Mouse (Mus musculus) erythroblast, adult 5-6 weeks (primary cell): ENCODE results near the gene Fig4. TPM values are rescaled to one million over a fixed set of nuclear protein-coding genes. Genes with fewer than 3 reads are reported as not detected.

Experiments used
- ATAC-seq: replicated peaks from 2 replicates; pipeline ENCODE4 v1.8.0; 2016; ENCODE audit warnings: moderate number of reproducible peaks, mild to moderate bottlenecking, moderate TSS enrichment, inconsistent platforms; ENCODE audit not compliant: poor library complexity, low FRiP score, severe bottlenecking
- total RNA-seq, 2 experiments: library from RNA; stranded (forward) in 1 of 2; stranded (reverse) in 1 of 2; fragments of 150-400 nt in 1 of 2; fragments of 200-764, 138-1000 nt in 1 of 2; gene quantifications; 2 replicates each; pipeline versions ENCODE4 v1.2.3 to v1.2.4; 2015 to 2017; ENCODE audit warnings: low replicate concordance in 2 of 2

Gene Fig4
- total RNA-seq, 2 experiments from 2014 or later: 17.9 to 25.4 TPM

DNA sequence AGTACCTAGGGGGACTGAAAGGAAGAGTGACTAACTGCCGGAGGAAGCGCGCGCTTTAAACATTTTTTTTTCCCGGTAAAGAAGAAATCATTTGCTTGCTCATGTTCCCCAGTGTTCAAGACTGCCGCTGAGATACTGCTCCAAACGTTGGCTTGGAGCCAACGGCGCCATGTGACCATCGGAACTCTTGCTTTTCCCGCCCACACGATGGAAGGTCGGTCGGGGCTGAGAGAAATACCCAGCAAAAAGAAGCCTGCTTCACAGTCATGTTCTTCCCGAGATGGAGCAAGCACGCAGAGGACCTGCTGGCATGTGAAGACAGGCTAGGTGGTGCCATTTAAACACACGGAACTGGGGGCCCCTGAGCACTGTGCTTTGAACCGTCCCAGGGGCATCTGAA is 151.6 kb downstream of the Fig4 start:
- 0 out of 2 replicates have a peak, but pooled peaks have one; percentile 11 for ATAC-seq

- ATAC-seq: no peak
Observed at GRCm38 (mm10) chr10:41151021-41151420, 152.0 kb downstream of the Fig4 start.

DNA sequence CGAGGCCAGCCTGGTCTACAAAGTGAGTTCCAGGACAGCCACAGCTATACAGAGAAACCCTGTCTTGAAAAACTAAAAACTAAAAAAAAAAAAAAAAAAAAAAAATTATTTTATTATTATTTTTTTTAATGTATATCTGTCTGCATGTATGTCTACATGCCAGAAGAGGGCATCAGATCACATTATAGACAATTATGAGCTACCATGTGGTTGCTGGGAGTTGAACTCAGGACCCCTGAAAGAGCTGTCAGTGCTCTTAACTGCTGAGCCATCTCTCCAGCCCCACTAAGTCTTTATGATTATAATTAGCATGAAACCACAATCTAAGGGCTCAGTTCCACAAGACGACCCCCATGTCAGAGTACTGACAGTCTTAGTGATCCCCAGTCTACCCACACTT is 152.6 kb downstream of the Fig4 start:
- ATAC-seq: no peak

GRCm38 (mm10) chr10:41149307-41149706 is 153.8 kb downstream of the Fig4 start:
- ATAC-seq: peak; percentile 68

GRCm38 (mm10) chr10:41146141-41146540 is 156.9 kb downstream of the Fig4 start:
- ATAC-seq: no peak

Other genes with a start within 250 kb of the Fig4 start
- gene Gpr6, start 231.0 kb downstream of the Fig4 start, total RNA-seq (2015; ENCODE audit: low replicate concordance): not detected in 2 replicates
- not detected in 2 replicates for gene Gpr6, start 231.0 kb downstream of the Fig4 start, total RNA-seq (2017; ENCODE audit: low replicate concordance)
- gene Ak9, start 720 bp upstream of the Fig4 start, total RNA-seq (2015; ENCODE audit: low replicate concordance): not detected in 2 replicates
- 0.17 TPM in 1 of 2 replicates, not detected in the other for gene Ak9, start 720 bp upstream of the Fig4 start, total RNA-seq (2017; ENCODE audit: low replicate concordance)
- 2.9 and 6.9 TPM in 2 replicates for gene Zbtb24, start 147.1 kb upstream of the Fig4 start, total RNA-seq (2015; ENCODE audit: low replicate concordance)
- 8.5 and 9.2 TPM in 2 replicates for gene Zbtb24, start 147.1 kb upstream of the Fig4 start, total RNA-seq (2017; ENCODE audit: low replicate concordance)
- 4.6 and 8.8 TPM in 2 replicates for gene Mical1, start 173.1 kb upstream of the Fig4 start, total RNA-seq (2015; ENCODE audit: low replicate concordance)
- 6.8 and 8.9 TPM in 2 replicates for gene Mical1, start 173.1 kb upstream of the Fig4 start, total RNA-seq (2017; ENCODE audit: low replicate concordance)
- gene Smpd2, start 187.1 kb upstream of the Fig4 start, total RNA-seq (2015; ENCODE audit: low replicate concordance): 2.1 and 2.5 TPM in 2 replicates
- 0.85 and 1.5 TPM in 2 replicates for gene Smpd2, start 187.1 kb upstream of the Fig4 start, total RNA-seq (2017; ENCODE audit: low replicate concordance)
- not detected in 2 replicates for gene Ppil6, start 187.2 kb upstream of the Fig4 start, total RNA-seq (2015; ENCODE audit: low replicate concordance)
- not detected in 2 replicates for gene Ppil6, start 187.2 kb upstream of the Fig4 start, total RNA-seq (2017; ENCODE audit: low replicate concordance)
- 57.6 and 59.8 TPM in 2 replicates for gene Cd164, start 216.2 kb upstream of the Fig4 start, total RNA-seq (2015; ENCODE audit: low replicate concordance)
- 50.2 and 53.9 TPM in 2 replicates for gene Cd164, start 216.2 kb upstream of the Fig4 start, total RNA-seq (2017; ENCODE audit: low replicate concordance)